ENCODE assay signal across 18 mouse cellular contexts in genomic region chr7:143190911-143191310, GRCm38 (mm10).
DNase-seq lines count a peak whose midpoint lies in the region; ATAC-seq lines count a peak whose summit lies in the region.
"Had no signal": no experiment of that assay in that cellular context is flagged by ENCODE, and none has a peak within 500 bp of the region (broad histone marks: within the 10 kb centered on the region; RNA-seq: fewer than 3 reads in every experiment).

No protein-coding gene starts in this region.

- intact Hi-C loops in heart, postnatal 14 days (cut with DNase I) = no loop called here

- DNase-seq in heart, postnatal 4 days = peak; percentile 4
- no peak for DNase-seq in heart, postnatal 14 days
- peak; percentile 29 for DNase-seq in kidney, postnatal 10 days
- peak; percentile 4 for DNase-seq in embryonic facial prominence, embryonic 10.5 days (ENCODE audit: low spot score)
- DNase-seq in limb, embryonic 10.5 days (ENCODE audit: low spot score) = no peak
- DNase-seq in cerebellum, adult 11 months = no peak
- DNase-seq: adrenal gland, adult 2 months; adrenal gland, postnatal 25 days; cerebellum, postnatal 10 days; gastrocnemius, postnatal 10 days had no signal

- no peak overlapping the region for H3K27ac ChIP-seq in kidney, embryonic 14.5 days (ENCODE audit: low read depth, low read length)
- H3K27ac ChIP-seq in embryonic facial prominence, embryonic 10.5 days (replicated peaks) = peak overlapping the region; percentile 35; the same call in 1 of the 2 replicates
- H3K27ac ChIP-seq in limb, embryonic 10.5 days = 0 out of 2 replicates have a peak overlapping the region, but pooled peaks have one; percentile 42
- H3K27ac ChIP-seq: embryonic facial prominence, embryonic 15.5 days; heart, adult 2 months; hindbrain, embryonic 15.5 days had no signal

- no peak for ATAC-seq in kidney, embryonic 14.5 days (ENCODE audit: low FRiP score, low TSS enrichment)
- ATAC-seq: forebrain, embryonic 16.5 days; inflammation-experienced regulatory T-cells, adult 6 months had no signal

- H3K9ac ChIP-seq in kidney, embryonic 14.5 days (ENCODE audit: low read depth, low read length) = no peak overlapping the region
- H3K9ac ChIP-seq: embryonic facial prominence, embryonic 15.5 days; heart, embryonic 12.5 days; hindbrain, embryonic 15.5 days had no signal

- H3K36me3 ChIP-seq in kidney, embryonic 14.5 days (ENCODE audit: control insufficient read depth, insufficient read depth, low read length) = no peaks in the 10 kb centered on the region
- H3K36me3 ChIP-seq in embryonic facial prominence, embryonic 10.5 days (replicated peaks) = no peaks in the 10 kb centered on the region
- no peaks in the 10 kb centered on the region for H3K36me3 ChIP-seq in limb, embryonic 10.5 days
- H3K36me3 ChIP-seq: embryonic facial prominence, embryonic 15.5 days; hindbrain, embryonic 15.5 days had no signal

- no peaks in the 10 kb centered on the region for H3K27me3 ChIP-seq in kidney, embryonic 14.5 days (ENCODE audit: control insufficient read depth, insufficient read depth, low read length)
- H3K27me3 ChIP-seq in embryonic facial prominence, embryonic 10.5 days (replicated peaks; ENCODE audit: low read depth, poor library complexity, severe bottlenecking) = peaks cover 11% of the 10 kb centered on the region
- H3K27me3 ChIP-seq in limb, embryonic 10.5 days (ENCODE audit: low read depth, poor library complexity, severe bottlenecking) = peaks cover 6% of the 10 kb centered on the region; the same call in 1 of the 2 replicates
- H3K27me3 ChIP-seq: embryonic facial prominence, embryonic 15.5 days; hindbrain, embryonic 15.5 days had no signal

- H3K9me3 ChIP-seq in kidney, embryonic 14.5 days (ENCODE audit: control insufficient read depth, low read length) = no peaks in the 10 kb centered on the region
- H3K9me3 ChIP-seq in embryonic facial prominence, embryonic 10.5 days = no peaks in the 10 kb centered on the region
- H3K9me3 ChIP-seq in limb, embryonic 10.5 days (replicated peaks) = no peaks in the 10 kb centered on the region
- H3K9me3 ChIP-seq: embryonic facial prominence, embryonic 15.5 days; heart, embryonic 12.5 days; hindbrain, embryonic 15.5 days had no signal

- H3K4me1 ChIP-seq in kidney, embryonic 14.5 days (ENCODE audit: control insufficient read depth, insufficient read depth, low read length) = no peaks in the 10 kb centered on the region
- H3K4me1 ChIP-seq in embryonic facial prominence, embryonic 10.5 days = 0 out of 2 replicates have a peak, but pooled peaks cover 2% of the 10 kb centered on the region
- peaks cover 11% of the 10 kb centered on the region; the same call in 1 of the 2 replicates for H3K4me1 ChIP-seq in limb, embryonic 10.5 days
- H3K4me1 ChIP-seq: embryonic facial prominence, embryonic 15.5 days; heart, embryonic 12.5 days; hindbrain, embryonic 15.5 days had no signal

- H3K4me3 ChIP-seq in kidney, embryonic 14.5 days (ENCODE audit: low read length) = no peak overlapping the region
- H3K4me3 ChIP-seq in embryonic facial prominence, embryonic 10.5 days = no peak overlapping the region
- H3K4me3 ChIP-seq in limb, embryonic 10.5 days = no peak overlapping the region
- H3K4me3 ChIP-seq: embryonic facial prominence, embryonic 15.5 days; erythroblast, embryonic 14.5 days; heart, adult 2 months; heart, embryonic 12.5 days; hindbrain, embryonic 15.5 days had no signal

- no peak overlapping the region for H3K4me2 ChIP-seq in kidney, embryonic 14.5 days (replicated peaks; ENCODE audit: low read depth, low read length)
- H3K4me2 ChIP-seq: embryonic facial prominence, embryonic 15.5 days; heart, embryonic 12.5 days; hindbrain, embryonic 15.5 days had no signal

- WGBS in kidney, embryonic 14.5 days = 71% methylated on average over 5 of the region's 5 CpGs
- WGBS in embryonic facial prominence, embryonic 10.5 days = 76% methylated on average over 5 of the region's 5 CpGs
- 86% methylated on average over 5 of the region's 5 CpGs for WGBS in limb, embryonic 10.5 days

Comparison
In these comparisons a context has a peak if more than half of its experiments do, and no peak if none do; other contexts are left out.
1. DNase-seq: peak in heart, postnatal 4 days (single experiment), kidney, postnatal 10 days (single experiment) and embryonic facial prominence, embryonic 10.5 days (single experiment); none in heart, postnatal 14 days (0 of 2), limb, embryonic 10.5 days (single experiment) and cerebellum, adult 11 months (single experiment).